Mouse (Mus musculus) layer of hippocampus, adult 11-12 months (tissue): ENCODE measurements around the gene Il1rl2.
"Not testable (repeated sequence)": the region's sequence is repeated elsewhere in the genome, so short reads cannot be mapped to it uniquely, and the experiment has no call there.

ENCODE experiments used
- DNase-seq: peaks from one replicate; pipeline ENCODE4 v3.0.0; 2022; ENCODE audit warnings: low spot score

The Il1rl2 gene

DNA sequence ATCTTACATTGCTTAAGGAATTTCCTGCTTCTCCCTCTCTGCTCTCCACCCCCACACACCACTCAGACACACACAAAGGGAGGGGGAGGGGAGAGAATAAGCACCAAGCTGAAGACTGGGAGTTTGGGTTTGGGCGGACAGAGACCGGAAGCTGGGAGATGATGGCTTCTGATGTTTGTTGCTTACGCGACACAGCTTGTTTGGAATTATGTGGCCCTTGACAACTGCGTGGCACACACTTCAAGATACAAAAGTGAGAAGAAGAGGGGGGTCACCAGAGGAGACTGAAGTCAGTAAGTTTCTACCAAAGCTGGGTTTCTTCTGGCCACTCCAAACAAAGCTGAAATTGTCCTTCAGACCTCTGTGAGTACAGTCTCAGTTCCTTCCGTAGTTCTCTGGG is at the start of gene Il1rl2:
TSS of gene Il1rl2 (plus strand) at position 154 of the 400 bp plus-strand sequence.
- DNase-seq = no peak

- DNase-seq = no peak
Measured at GRCm38 (mm10) chr1:40275285-40276013, 49.0 kb upstream of the Il1rl2 start.

- DNase-seq = no peak
Measured at GRCm38 (mm10) chr1:40277944-40278343, 46.5 kb upstream of the Il1rl2 start.

GRCm38 (mm10) chr1:40278720-40279119 is 45.7 kb upstream of the Il1rl2 start:
- no peak for DNase-seq

- no peak for DNase-seq
Measured at GRCm38 (mm10) chr1:40279182-40279743, 45.1 kb upstream of the Il1rl2 start.

DNA sequence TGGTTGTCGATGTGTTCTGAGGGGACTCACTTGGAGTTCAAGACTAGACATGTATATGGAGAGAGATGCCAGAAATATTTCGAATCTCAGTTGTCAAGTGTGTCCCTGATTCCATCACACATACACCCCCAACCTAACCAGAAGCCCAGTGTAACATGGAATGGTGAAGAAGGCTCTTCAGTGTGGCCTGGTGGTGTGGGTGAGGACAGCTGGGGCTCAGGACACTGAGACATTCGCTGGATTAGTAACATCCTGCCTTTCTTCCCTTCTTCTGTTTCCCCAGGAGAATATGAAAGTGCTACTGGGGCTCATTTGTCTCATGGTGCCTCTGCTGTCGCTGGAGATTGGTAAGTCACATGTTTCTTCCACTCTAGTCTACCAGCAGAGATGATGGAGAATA is 42.5 kb upstream of the Il1rl2 start:
- DNase-seq = no peak

- DNase-seq = no peak
Measured at GRCm38 (mm10) chr1:40282394-40282793, 42.0 kb upstream of the Il1rl2 start.

DNA sequence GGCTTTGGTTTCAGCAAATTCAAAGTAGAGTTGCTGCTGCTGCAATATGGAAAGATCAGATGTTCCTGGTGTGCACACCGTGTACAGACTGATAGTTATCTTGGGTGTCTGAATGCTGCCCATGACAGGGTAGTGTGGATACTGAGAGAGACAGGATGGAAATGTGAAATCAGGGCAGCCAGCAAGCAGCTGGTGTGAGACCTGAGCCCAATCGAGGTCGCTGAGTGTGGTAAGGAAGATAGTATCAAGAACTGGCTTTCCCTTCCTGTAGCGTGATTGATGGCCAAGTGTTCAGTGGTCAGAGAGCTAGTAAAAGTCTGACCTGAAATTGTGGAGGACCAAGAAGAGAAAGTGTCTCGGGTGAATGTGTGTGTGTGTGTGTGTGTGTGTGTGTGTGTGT is 40.4 kb upstream of the Il1rl2 start:
- no peak for DNase-seq

DNA sequence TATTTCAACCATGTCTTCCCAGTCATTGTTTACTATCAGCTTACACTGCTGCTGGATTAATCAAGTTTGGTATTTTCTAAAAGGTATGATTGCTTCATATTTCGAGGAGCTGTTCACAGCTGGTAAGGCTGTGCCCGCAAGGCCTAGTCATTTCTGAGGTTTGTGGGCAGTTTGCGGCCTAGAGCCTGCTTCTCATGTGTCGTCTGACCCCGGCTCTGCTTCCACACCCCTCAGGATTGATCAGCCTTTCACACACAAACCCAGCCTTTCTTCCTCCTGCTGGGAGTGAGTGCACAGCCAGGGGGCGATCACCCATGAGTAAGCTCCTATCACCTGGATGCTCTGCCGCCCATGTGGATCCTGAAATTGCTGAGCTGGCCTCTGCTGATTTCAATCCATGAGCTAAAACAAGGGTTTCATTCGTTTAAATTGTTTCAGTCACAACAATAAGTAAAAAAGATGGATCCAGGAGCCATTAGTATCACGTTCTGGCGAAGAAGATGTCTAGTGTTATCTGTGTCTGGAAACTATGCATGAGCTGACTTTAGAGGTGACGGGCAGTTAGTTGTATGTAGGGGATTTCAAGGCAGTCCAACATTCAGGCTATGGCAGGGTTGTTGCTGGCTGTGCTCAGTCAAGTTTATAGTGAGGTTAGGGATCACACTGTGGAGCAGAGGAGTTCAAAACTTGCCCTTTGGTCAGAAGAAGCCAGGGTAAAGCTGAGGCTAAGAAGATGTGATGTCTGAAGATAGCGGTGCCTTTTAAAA is 33.7 kb upstream of the Il1rl2 start:
- no peak for DNase-seq

- DNase-seq = no peak
Measured at GRCm38 (mm10) chr1:40292231-40292630, 32.2 kb upstream of the Il1rl2 start.

- no peak for DNase-seq
Measured at GRCm38 (mm10) chr1:40293891-40294290, 30.5 kb upstream of the Il1rl2 start.

DNA sequence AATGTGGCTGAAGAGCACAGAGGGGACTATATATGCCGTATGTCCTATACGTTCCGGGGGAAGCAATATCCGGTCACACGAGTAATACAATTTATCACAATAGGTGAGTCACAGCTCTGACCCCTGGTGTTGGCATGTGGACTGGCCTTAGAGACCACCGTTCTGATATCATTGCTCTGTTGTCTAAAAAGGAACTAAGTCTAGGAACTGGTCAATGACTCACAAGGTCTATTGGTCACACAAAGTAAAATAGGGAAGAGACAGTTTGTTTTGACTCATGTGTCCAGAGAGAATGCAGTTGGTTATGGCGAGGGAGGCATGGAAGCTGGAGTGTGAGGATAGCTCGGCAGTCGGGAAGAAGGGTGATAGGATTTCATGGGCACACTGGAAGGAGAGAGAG is 29.6 kb upstream of the Il1rl2 start:
- DNase-seq = no peak

DNA sequence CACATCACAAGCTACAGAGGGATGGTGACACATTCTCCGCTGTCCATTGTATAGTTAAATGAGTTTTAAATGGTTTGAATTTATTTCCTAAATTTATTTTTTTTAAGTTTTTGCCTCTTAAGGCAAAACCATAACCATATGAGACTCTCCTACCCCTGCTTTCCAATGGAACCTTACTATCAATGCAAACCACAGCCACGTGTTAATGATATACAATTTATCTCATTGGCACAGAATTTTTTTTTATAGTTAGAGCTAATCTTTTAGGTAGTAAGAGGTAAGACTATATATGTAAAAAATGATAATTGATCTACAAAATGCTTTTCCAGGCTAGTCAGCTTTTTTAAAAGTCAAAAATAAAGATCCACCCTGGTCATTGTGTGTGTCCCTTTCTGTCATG is 26.4 kb upstream of the Il1rl2 start:
- no peak for DNase-seq

- DNase-seq = no peak
Measured at GRCm38 (mm10) chr1:40303179-40303866, 21.1 kb upstream of the Il1rl2 start.

DNA sequence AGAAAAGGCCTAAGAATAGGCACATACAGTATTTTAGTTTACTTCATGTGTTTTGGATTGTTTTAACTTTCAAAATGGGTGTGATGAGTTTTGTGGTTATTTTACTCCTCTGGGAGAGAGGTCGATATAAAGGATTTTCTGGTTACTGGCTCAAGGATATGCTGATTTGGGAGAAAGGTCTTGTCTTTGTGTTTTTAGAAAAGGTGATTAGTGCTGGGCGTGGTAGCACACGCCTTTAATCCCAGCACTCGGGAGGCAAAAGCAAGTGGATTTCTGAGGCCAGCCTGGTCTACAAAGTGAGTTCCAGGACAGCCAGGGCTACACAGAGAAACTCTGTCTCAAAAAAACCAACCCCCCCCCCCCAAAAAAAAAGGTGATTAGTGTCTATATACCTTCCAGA is 20.1 kb upstream of the Il1rl2 start:
- not testable (repeated sequence) for DNase-seq

DNA sequence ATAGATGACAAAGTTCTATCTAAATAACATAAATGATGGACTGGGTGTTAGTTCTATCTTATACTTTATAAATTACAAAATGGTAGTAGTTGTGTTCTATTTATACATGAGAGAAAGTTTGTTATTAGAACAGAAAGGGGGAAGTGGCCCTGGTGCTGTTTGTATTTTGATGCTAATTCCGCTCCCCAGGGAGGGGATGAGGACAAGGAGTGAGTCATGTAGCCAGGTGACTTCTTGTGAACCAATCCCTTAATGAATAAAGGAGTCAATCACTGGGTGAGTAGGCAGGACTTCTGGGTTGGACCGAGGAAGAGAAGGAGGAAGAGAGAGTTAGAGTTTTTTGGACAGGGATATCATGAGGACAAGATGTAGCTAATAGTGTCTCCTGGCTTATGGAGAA is 18.3 kb upstream of the Il1rl2 start:
- DNase-seq = no peak

- no peak for DNase-seq
Measured at GRCm38 (mm10) chr1:40311123-40311522, 13.3 kb upstream of the Il1rl2 start.

GRCm38 (mm10) chr1:40311625-40312024 is 12.8 kb upstream of the Il1rl2 start:
- no peak for DNase-seq

- DNase-seq = no peak
Measured at GRCm38 (mm10) chr1:40314016-40314415, 10.4 kb upstream of the Il1rl2 start.

- DNase-seq = no peak
Measured at GRCm38 (mm10) chr1:40317657-40318056, 6.8 kb upstream of the Il1rl2 start.

GRCm38 (mm10) chr1:40321824-40322223 is 2.6 kb upstream of the Il1rl2 start:
- no peak for DNase-seq

GRCm38 (mm10) chr1:40322543-40322942 is 1.9 kb upstream of the Il1rl2 start:
- DNase-seq = no peak
